Mouse (Mus musculus) heart, adult 18-20 months (tissue): ENCODE results near the gene 4932415D10Rik. TPM values are rescaled to one million over a fixed set of nuclear protein-coding genes. Genes with fewer than 3 reads are reported as not detected.

Experiments used
- DNase-seq, 2 experiments: peaks; one replicate each; pipeline ENCODE4 v3.0.0; 2021 to 2022; ENCODE audit warnings: mixed read lengths in 1 of 2
- long read RNA-seq, 2 experiments: library from polyadenylated mRNA; stranded (forward); transcript quantifications; one replicate each; pipeline ENCODE4 v2.0.0; 2021
- total RNA-seq, 2 experiments: library from RNA; stranded (reverse); gene quantifications; 2 replicates each; pipeline ENCODE4 v1.2.3; 2021

4932415D10Rik gene
- total RNA-seq, result not detected
- long read RNA-seq, experiment 1, result 0 reads
- long read RNA-seq, experiment 2, result 0 reads

GRCm38 (mm10) chr10:82316482-82316881 lies at the start of gene 4932415D10Rik:
TSS of gene 4932415D10Rik (minus strand) at chr10:82316582.
- DNase-seq, result no peak

DNA sequence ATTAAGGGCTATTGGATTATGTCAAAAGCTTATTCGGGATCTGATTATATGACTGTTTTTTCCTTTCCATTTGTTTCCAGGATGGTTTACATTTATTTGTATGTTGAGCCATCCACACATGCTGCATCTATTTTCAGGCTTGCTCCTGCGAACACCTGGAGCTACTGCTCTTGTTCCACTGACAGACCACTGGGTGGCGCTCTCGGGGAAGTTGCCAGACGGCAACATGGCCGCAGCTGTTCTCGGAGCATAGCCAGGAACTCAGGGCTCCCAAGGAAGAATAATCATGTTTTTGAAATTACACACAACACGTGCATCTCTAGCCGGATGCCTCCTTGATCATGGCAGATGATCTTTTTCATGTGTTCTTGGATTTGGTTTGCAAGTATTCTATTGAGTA lies 45.5 kb upstream of the 4932415D10Rik start:
- no peak for DNase-seq

GRCm38 (mm10) chr10:82355401-82355800 lies 39.0 kb upstream of the 4932415D10Rik start:
- no peak for DNase-seq

GRCm38 (mm10) chr10:82354083-82355010 lies 38.0 kb upstream of the 4932415D10Rik start, which contains the start of gene Gm4924:
TSS of gene Gm4924 (plus strand) at chr10:82354255.
- DNase-seq, result peak; percentile 87 to 89

DNA sequence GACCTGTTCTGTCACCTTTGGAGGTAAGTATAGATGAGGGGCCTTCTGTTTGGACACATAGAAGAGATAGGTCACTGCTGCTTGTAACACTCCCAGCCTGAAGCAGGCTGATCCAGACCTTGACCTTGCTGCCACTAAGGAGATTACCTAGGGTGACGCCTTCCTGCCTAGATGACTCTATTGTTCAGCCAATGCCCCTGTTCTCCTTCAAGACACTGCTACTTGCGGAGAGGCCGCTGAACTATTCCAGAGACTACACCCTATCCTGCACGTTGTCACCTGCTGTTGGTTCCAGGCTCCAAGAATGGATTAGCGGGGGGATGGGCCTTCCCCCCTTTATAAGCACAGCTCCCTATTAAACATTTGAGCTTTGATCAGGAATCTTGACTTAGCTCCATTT lies 13.4 kb upstream of the 4932415D10Rik start:
- DNase-seq, result no peak

- DNase-seq, result peak; percentile 1 to 3
These were observed 3.8 kb upstream of the 4932415D10Rik start for GRCm38 (mm10) chr10:82320134-82320533.

GRCm38 (mm10) chr10:82296440-82296839 lies 19.9 kb downstream of the 4932415D10Rik start:
- no peak for DNase-seq

- DNase-seq, result no peak
These were observed 59.1 kb downstream of the 4932415D10Rik start for GRCm38 (mm10) chr10:82257331-82257730.

DNA sequence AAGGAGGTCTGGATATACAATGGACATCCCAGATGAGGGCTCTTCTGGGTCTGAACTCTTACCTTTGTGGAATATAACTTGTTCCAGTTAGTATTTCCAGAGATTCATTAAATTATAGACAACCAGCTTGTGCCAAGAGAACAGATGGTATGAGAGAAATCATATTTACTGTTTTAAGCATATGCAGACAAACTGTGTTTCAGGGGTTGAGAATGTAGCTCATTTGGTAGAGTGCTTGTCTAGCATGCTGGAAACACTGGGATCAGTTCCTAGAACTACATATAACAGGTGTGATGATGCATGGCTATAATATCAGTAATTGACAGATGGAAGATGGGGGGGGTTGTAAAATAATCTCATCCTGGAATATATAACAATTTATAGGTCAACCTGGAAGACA lies 71.4 kb downstream of the 4932415D10Rik start:
- DNase-seq, result no peak

GRCm38 (mm10) chr10:82241401-82241788 lies 75.0 kb downstream of the 4932415D10Rik start:
- no peak for DNase-seq

- DNase-seq, result peak; percentile 87 to 91
These were observed 75.5 kb downstream of the 4932415D10Rik start, which contains the start of gene Zfp938 for GRCm38 (mm10) chr10:82240742-82241400. TSS of gene Zfp938 (minus strand) at chr10:82241280.

Other genes starting within 250 kb of the 4932415D10Rik start
- 1 to 10 TPM; 2.2 to 3.0 TPM for gene BC024063, start 233.2 kb downstream of the 4932415D10Rik start, total RNA-seq
- gene AU041133, start 188.6 kb downstream of the 4932415D10Rik start, total RNA-seq, result 1 to 10 TPM; 2.0 to 2.7 TPM
- gene Zfp938, start 75.3 kb downstream of the 4932415D10Rik start, total RNA-seq, result 1 to 10 TPM; 5.2 to 6.5 TPM
- 1 to 10 TPM; 1.7 to 1.9 TPM for gene Gm4924, start 37.7 kb upstream of the 4932415D10Rik start, total RNA-seq
- not detected for gene Gm1553, start 176.0 kb upstream of the 4932415D10Rik start, total RNA-seq